Mouse (Mus musculus) embryonic facial prominence, embryonic 14.5 days (tissue): ENCODE measurements at regions not wholly inside any gene's neighbourhood (a gene's known extent, or its start where the extent isn't known, plus 50 kb on each side); places are given as distances from the start of the nearest gene placed in this dataset.
"Not testable (repeated sequence)": the region's sequence is repeated elsewhere in the genome, so short reads cannot be mapped to it uniquely, and the experiment has no call there.

Source experiments
- ATAC-seq: fragments of 200-750 bp; cut with Nextera tagmentation; 2 replicates; pipeline ENCODE4 v1.8.0; 2017; ENCODE audit warnings: low read depth, moderate number of reproducible peaks, moderate TSS enrichment
- DNase-seq: peaks from one replicate; pipeline ENCODE4 v3.0.0-alpha.2; 2015; ENCODE audit warnings: low spot score
- H3K27ac ChIP-seq: fragments of 300-500 bp; sonication (generic); replicated peaks from 2 replicates; pipeline ENCODE4 v1.5.1; 2014; ENCODE audit warnings: low read depth, mild to moderate bottlenecking, low read length, moderate library complexity
- H3K27me3 ChIP-seq: fragments of 300-500 bp; sonication (generic); replicated peaks from 2 replicates; pipeline ENCODE4 v1.6.1; 2014; ENCODE audit warnings: low read length; ENCODE audit not compliant: control insufficient read depth, insufficient read depth
- H3K36me3 ChIP-seq: fragments of 300-500 bp; sonication (generic); 2 replicates; pipeline ENCODE4 v1.6.1; 2014; ENCODE audit warnings: low read length, mixed read lengths; ENCODE audit not compliant: control insufficient read depth, insufficient read depth
- H3K4me1 ChIP-seq: fragments of 300-500 bp; sonication (generic); 2 replicates; pipeline ENCODE4 v1.6.1; 2014; ENCODE audit warnings: antibody characterized with exemption, low read length; ENCODE audit not compliant: control insufficient read depth, insufficient read depth
- H3K4me2 ChIP-seq: fragments of 300-500 bp; sonication (generic); 2 replicates; pipeline ENCODE4 v1.6.1; 2014; ENCODE audit warnings: low read depth, mild to moderate bottlenecking, low read length, moderate library complexity, mixed read lengths
- H3K4me3 ChIP-seq: fragments of 300-500 bp; sonication (generic); 2 replicates; pipeline ENCODE4 v1.5.1; 2014; ENCODE audit warnings: low read depth, mild to moderate bottlenecking, low read length
- H3K9ac ChIP-seq: fragments of 300-500 bp; sonication (generic); 2 replicates; pipeline ENCODE4 v1.6.1; 2014; ENCODE audit warnings: low read depth, mild to moderate bottlenecking, low read length, moderate library complexity, mixed read lengths
- H3K9me3 ChIP-seq: fragments of 300-500 bp; sonication (generic); 2 replicates; pipeline ENCODE4 v1.6.1; 2016; ENCODE audit warnings: low read length; ENCODE audit not compliant: control insufficient read depth
- WGBS: fragments of 180-500 bp; shearing (Covaris S2); extraction: QIAGEN DNeasy Blood & Tissue Kit; methylation state at CpG from one replicate; pipeline ENCODE4 v1.1.7; 2014; 5-methylcytosine and 5-hydroxymethylcytosine counted together

DNA sequence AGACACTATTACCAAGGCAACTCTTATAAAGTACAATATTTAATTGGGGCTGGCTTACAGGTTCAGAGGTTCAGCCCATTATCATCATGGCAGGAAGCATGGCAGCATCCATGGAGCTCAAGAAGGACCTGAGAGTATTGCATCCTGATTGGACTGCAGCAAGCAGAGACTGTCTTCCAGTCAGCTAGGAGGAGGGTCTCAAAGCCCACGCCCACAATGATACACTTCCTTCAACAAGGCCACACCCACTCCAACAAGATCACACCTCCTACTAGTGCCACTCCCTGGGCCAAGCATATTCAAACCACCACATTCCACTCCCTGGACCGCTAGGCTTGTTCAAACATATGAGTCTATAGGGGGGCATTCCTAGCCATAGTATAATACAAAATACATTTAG lies 78.6 kb upstream of the Slc25a13 start:
- H3K27me3 ChIP-seq, ATAC-seq, H3K4me2 ChIP-seq, H3K4me1 ChIP-seq, DNase-seq, H3K4me3 ChIP-seq, H3K36me3 ChIP-seq, H3K9me3 ChIP-seq, H3K9ac ChIP-seq, H3K27ac ChIP-seq: not testable (repeated sequence)
- 85% methylated on average over 2 of the region's 2 CpGs for WGBS

DNA sequence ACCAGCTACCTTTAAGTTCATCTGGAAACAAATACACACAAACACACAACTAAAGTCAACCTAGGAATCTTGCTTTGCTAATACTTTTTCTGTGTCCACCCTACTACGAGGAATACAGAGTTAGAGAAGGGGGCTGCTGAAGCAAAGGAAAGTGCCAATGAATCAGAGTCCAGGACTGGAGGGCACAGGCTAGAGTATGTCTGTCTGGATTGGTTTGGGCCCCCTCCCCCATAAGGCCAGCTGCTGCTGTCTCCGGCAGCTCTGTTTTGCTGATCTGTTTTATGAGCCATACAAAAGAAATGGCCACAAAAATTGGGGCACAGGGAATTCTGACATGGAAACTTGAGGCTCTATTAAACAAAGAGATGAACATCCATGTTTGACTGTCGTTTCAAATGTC lies 74.8 kb upstream of the Slc25a13 start:
- H3K36me3 ChIP-seq = no peaks in the 10 kb centered on the region
- H3K9me3 ChIP-seq = no peaks in the 10 kb centered on the region
- ATAC-seq (no peak), DNase-seq (no peak)
- WGBS = 44% methylated on average over 3 of the region's 3 CpGs
- no peaks in the 10 kb centered on the region for H3K27me3 ChIP-seq
- no peak overlapping the region for H3K4me2 ChIP-seq
- no peak overlapping the region for H3K4me3 ChIP-seq
- no peak overlapping the region for H3K27ac ChIP-seq
- no peak overlapping the region for H3K9ac ChIP-seq
- H3K4me1 ChIP-seq = peaks cover 9% of the 10 kb centered on the region; the same call in 1 of the 2 replicates

DNA sequence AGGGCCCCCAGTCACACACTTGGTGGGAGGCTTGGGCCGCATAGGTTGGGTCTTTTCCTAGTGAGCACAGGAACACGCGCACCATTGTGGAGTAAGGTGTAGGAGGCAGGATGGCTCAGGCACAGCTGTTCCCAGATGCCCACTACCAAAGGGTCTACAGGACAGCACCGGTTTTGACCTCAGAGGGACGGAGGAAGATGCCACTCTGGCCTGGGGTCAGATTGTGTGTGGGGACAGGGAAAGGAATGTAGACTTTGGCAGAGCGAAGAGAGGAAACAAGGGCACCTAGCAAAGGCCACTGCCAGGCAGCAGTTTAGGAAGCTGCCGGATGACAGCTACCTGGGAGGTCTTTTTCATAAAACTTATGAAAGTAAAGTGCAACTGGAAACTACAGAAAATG lies 73.5 kb upstream of the Slc25a13 start:
- no peak overlapping the region for H3K4me3 ChIP-seq
- no peak for DNase-seq
- no peak overlapping the region for H3K9ac ChIP-seq
- H3K4me2 ChIP-seq = no peak overlapping the region
- no peak overlapping the region for H3K27ac ChIP-seq
- 77% methylated on average over 7 of the region's 7 CpGs for WGBS
- H3K27me3 ChIP-seq = no peaks in the 10 kb centered on the region
- H3K4me1 ChIP-seq = peaks cover 9% of the 10 kb centered on the region; the same call in 1 of the 2 replicates
- H3K9me3 ChIP-seq = no peaks in the 10 kb centered on the region
- no peaks in the 10 kb centered on the region for H3K36me3 ChIP-seq
- ATAC-seq = no peak

DNA sequence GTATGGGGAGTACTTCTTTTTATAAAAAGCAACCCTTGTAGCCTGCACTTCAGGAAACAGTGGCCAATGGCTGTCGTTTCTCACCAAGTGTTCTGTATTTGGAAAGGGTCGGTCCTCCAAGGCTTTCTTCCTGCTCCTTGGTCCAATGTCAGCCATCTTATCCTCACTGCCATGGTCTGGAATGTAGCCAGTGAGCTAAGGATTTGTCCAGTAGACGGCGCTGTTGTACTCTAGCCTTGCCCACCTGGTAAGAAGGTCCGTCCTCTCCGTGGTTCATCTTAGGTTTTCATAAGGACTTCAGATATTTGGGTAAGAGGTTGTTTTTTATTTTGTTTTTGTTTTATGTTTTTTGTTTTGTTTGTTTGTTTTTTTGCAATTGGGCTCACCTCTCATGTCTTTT lies 72.8 kb upstream of the Slc25a13 start:
- no peaks in the 10 kb centered on the region for H3K36me3 ChIP-seq
- no peak overlapping the region for H3K27ac ChIP-seq
- no peak overlapping the region for H3K4me2 ChIP-seq
- no peak overlapping the region for H3K4me3 ChIP-seq
- H3K4me1 ChIP-seq = peaks cover 9% of the 10 kb centered on the region; the same call in 1 of the 2 replicates
- WGBS = 27% methylated on average over 6 of the region's 6 CpGs
- H3K9ac ChIP-seq = no peak overlapping the region
- ATAC-seq (no peak), DNase-seq (peak; percentile 62)
- H3K27me3 ChIP-seq = no peaks in the 10 kb centered on the region
- H3K9me3 ChIP-seq = no peaks in the 10 kb centered on the region

DNA sequence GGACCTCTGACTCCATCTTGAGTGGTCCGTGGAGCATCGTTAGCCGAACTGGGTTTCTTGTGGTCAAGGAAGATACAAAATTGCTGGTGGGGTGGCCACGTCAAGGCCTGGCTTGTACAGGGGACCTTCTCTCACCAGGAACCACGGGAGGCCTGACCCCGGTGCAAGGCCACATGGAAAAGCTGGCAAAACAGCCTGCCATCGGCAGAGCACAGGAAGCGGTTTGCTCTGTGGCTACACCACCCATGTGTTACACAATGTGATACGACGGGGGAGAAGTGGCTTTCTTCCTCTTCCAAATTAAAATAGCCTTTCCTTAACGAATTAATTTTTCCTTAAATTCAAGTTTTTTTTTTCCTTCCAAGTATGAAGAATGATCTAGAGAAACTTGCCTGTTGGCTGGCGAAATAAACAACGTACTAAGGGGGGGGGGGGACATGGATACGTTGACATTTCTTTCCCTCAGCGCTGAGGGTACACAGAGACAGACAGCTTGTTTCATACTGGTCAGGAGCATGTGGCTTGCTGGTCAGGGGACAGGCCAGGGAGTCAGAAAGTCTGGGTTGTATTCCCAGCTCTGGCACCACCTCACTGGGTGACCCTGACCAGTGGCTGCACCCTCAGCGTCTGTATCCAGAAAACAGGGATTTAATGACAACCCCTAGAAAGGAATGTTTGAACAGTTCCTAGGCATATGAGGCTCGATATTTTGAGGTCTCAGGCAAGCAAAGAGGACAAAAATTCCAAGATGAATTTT lies 64.0 kb upstream of the Slc25a13 start:
- H3K4me3 ChIP-seq = no peak overlapping the region
- H3K9me3 ChIP-seq = 0 out of 2 replicates have a peak, but pooled peaks cover 6% of the 10 kb centered on the region
- no peak overlapping the region for H3K9ac ChIP-seq
- no peak overlapping the region for H3K4me2 ChIP-seq
- no peak overlapping the region for H3K27ac ChIP-seq
- WGBS = 81% methylated on average over 17 of the region's 17 CpGs
- H3K27me3 ChIP-seq = no peaks in the 10 kb centered on the region
- DNase-seq (no peak), ATAC-seq (no peak)
- no peaks in the 10 kb centered on the region for H3K36me3 ChIP-seq
- H3K4me1 ChIP-seq = no peaks in the 10 kb centered on the region

DNA sequence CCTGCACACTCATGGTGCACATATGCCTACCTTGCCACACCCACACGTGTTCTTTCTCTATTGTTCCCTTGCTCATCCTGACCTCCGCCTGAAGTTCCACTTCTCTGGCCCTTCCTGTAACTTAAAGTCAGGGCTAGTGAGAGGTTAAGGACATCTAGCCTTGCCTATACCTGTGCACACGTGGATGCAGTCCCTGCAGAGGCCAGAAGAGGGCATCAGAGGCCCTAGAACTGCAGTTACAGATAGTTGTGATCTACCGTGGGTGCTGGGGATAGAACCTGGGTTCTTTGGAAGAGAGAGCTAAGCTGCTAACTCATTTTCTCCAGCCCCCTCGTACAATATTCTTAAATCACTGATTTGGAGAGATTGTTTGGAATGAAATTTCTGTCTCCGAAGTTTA lies 62.7 kb upstream of the Slc25a13 start:
- 84% methylated on average over 6 of the region's 6 CpGs for WGBS
- no peaks in the 10 kb centered on the region for H3K4me1 ChIP-seq
- H3K9me3 ChIP-seq = 0 out of 2 replicates have a peak, but pooled peaks cover 6% of the 10 kb centered on the region
- no peak overlapping the region for H3K4me2 ChIP-seq
- no peaks in the 10 kb centered on the region for H3K27me3 ChIP-seq
- H3K4me3 ChIP-seq = no peak overlapping the region
- DNase-seq (no peak), ATAC-seq (no peak)
- no peaks in the 10 kb centered on the region for H3K36me3 ChIP-seq
- H3K27ac ChIP-seq = no peak overlapping the region
- no peak overlapping the region for H3K9ac ChIP-seq

DNA sequence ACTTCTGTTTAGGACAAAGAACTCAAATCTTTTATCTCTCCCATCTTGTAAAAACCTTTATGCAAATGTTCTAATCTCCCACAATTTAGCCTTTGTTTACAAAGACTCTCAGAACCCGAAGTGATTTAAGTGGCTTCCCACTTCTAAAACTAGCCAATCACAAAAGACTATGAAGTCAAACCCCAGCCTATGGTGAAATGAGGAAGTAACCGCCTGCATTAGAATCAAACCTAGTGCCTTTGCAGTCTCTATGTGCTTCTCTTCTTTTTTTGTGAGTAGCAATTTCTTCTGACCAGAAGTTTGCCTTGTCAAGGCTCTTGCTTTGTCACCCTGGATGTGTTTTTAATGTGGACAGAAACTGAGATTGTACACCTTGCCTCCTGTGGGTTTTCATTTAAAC lies 53.6 kb upstream of the Slc25a13 start:
- WGBS = 55% methylated on average over 2 of the region's 2 CpGs
- H3K27ac ChIP-seq = no peak overlapping the region
- no peaks in the 10 kb centered on the region for H3K9me3 ChIP-seq
- no peaks in the 10 kb centered on the region for H3K27me3 ChIP-seq
- H3K9ac ChIP-seq = no peak overlapping the region
- no peaks in the 10 kb centered on the region for H3K4me1 ChIP-seq
- H3K4me3 ChIP-seq = no peak overlapping the region
- DNase-seq = no peak
- no peak for ATAC-seq
- no peak overlapping the region for H3K4me2 ChIP-seq
- H3K36me3 ChIP-seq = no peaks in the 10 kb centered on the region
